Mouse (Mus musculus): ENCODE results near the gene Dync1i1. TPM values are rescaled to one million over a fixed set of nuclear protein-coding genes. Genes with fewer than 3 reads are reported as not detected.

The Dync1i1 gene
- total and polyA plus RNA-seq, 3 experiments = 0.41 to 0.43 (median 0.42) TPM

DNA sequence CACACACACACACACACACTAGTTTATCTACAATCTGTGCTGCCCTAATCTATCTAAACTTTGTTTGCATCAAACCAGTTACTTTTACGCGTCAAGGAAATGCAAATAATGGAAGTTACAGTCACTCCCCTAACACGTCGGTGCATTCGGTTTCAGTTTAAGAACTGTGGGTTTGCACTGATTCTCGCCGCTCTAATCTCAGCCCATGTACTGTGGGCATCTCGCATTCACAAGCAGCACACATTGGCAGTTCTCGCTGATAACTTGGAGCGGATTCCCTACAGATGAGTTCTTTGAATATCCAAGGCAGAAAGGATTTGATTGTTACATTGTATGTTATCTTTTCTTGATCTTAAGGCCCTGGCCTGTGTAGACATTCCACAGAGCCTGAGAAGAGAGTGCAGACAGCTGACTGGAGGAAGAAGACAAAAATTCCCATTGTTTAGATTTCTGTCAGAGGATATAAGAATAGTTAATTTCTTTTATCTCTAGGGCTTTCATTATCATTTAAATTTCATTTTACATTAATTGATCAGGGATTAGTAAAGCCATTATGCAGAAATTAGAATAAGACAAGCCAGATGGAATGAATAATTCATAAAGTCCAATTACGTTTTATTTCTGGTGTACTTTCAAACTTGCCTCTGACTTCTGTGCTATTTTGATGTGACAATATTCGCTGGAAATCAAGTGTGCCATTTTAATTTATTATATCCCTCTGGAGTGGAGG, 279.5 kb downstream of the Dync1i1 start:
- Histone ChIP-seq H3K4me1 (ENCODE audit: control insufficient read depth, insufficient read depth, low read length) (peaks cover 1% of the 10 kb centered on the region; the same call in 1 of the 2 replicates), H3K79me2 (replicated peaks; ENCODE audit: control insufficient read depth, insufficient read depth, low read length) (no peaks in the 10 kb centered on the region), H3K4me3 (peak overlapping the region; percentile 77), H3K36me3 (ENCODE audit: control insufficient read depth, insufficient read depth, low read length) (no peaks in the 10 kb centered on the region), H3K27me3 (ENCODE audit: control insufficient read depth, insufficient read depth, low read length) (peaks cover 1% of the 10 kb centered on the region; the same call in 1 of the 2 replicates), H3K27ac (no peak overlapping the region), H3K9ac (ENCODE audit: low read depth, low read length) (0 out of 2 replicates have a peak overlapping the region, but pooled peaks have one; percentile 38)
- no peak for DNase-seq
- intact Hi-C loops (cut with DNase I) = loop anchor here (1.0 kb wide), 2 partner anchors 880 to 910 kb away; no protein-coding TSS in a partner anchor
- TF ChIP-seq POLR2A (IDR thresholded peaks at IDR 0.05; ENCODE audit: insufficient read depth, low read depth, low read length) (no peak), CTCF (IDR thresholded peaks at IDR 0.05) (no peak), EP300 (IDR thresholded peaks at IDR 0.05; ENCODE audit: insufficient read depth, low read depth, low read length) (no peak)
- WGBS = 48% methylated on average over 12 of the region's 12 CpGs

DNA sequence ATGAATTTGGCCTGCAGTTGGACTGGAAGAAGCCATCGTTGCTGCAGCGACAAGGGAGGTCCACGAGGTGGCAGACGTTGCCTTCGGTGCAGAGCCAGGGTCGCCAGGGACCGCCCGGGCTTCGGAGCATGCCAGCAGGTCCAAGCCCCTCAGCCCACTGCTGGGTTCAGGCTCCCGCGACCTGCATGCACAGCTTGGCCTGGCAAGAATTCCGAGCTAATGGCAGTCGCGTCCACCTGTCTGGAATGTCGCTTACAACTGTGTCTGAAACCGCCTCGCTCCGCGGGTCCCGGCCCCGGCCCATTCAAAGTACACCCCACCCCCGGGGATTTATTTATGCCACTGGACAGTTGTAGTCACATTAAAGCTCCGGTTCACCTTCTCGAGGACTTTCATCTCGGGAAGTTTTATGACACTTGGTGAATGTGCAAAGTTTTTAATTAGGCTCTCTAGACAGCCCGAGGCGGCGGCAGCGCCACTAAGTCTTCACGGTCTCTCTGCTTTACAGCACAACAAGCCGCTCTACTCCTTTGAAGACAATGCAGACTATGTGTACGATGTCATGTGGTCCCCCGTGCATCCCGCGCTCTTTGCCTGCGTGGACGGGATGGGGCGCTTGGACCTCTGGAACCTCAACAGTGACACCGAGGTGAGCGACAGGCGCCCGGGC, 280.5 kb downstream of the Dync1i1 start:
- peak; percentile 71 to 78 for DNase-seq
- Histone ChIP-seq H3K9ac (ENCODE audit: low read depth, low read length) (peak overlapping the region; percentile 59), H3K36me3 (ENCODE audit: control insufficient read depth, insufficient read depth, low read length) (no peaks in the 10 kb centered on the region), H3K27me3 (ENCODE audit: control insufficient read depth, insufficient read depth, low read length) (peaks cover 1% of the 10 kb centered on the region; the same call in 1 of the 2 replicates), H3K4me1 (ENCODE audit: control insufficient read depth, insufficient read depth, low read length) (peaks cover 1% of the 10 kb centered on the region; the same call in 1 of the 2 replicates), H3K4me3 (peak overlapping the region; percentile 77), H3K27ac (no peak overlapping the region), H3K79me2 (replicated peaks; ENCODE audit: control insufficient read depth, insufficient read depth, low read length) (no peaks in the 10 kb centered on the region)
- TF ChIP-seq EP300 (IDR thresholded peaks at IDR 0.05; ENCODE audit: insufficient read depth, low read depth, low read length) = peak; percentile 71; the same call in 1 of the 2 replicates
- TF ChIP-seq CTCF (IDR thresholded peaks at IDR 0.05) = peak; percentile 97; the same call in 1 of the 2 replicates
- no peak for TF ChIP-seq POLR2A (IDR thresholded peaks at IDR 0.05; ENCODE audit: insufficient read depth, low read depth, low read length)
- intact Hi-C loops (cut with DNase I) = loop anchor here (1.0 kb wide), 2 partner anchors 879 to 909 kb away; no protein-coding TSS in a partner anchor
- 5% methylated on average over 42 of the region's 42 CpGs for WGBS

DNA sequence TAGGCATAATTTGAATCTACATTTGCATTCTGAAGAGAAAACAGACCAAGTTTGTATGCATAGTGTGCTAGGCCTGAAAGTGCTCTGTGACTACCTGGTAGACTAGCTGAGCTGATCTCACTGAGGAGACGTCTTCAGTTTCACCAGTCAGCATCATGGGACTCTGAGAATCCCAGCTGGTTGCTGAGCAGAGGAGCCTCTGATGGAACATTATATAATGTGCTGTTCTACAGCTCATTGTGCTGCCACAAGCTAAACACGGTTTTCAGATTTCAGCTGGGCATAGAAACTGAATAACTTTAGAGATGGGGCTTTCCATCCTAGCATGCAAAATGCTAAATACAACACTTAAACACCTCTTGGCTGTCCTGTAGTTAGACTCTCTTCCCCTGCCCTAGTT, 285.9 kb downstream of the Dync1i1 start:
- H3K27me3 ChIP-seq (ENCODE audit: control insufficient read depth, insufficient read depth, low read length) = peaks cover under 1% of the 10 kb centered on the region; the same call in 1 of the 2 replicates
- no peak overlapping the region for H3K9ac ChIP-seq (ENCODE audit: low read depth, low read length)
- H3K4me3 ChIP-seq = no peak overlapping the region
- intact Hi-C loops (cut with DNase I) = no loop called here
- H3K79me2 ChIP-seq (replicated peaks; ENCODE audit: control insufficient read depth, insufficient read depth, low read length) = no peaks in the 10 kb centered on the region
- H3K4me1 ChIP-seq (ENCODE audit: control insufficient read depth, insufficient read depth, low read length) = no peaks in the 10 kb centered on the region
- 75% methylated on average over 2 of the region's 2 CpGs for WGBS
- TF ChIP-seq CTCF (IDR thresholded peaks at IDR 0.05) (no peak), EP300 (IDR thresholded peaks at IDR 0.05; ENCODE audit: insufficient read depth, low read depth, low read length) (no peak), POLR2A (IDR thresholded peaks at IDR 0.05; ENCODE audit: insufficient read depth, low read depth, low read length) (no peak)
- no peak overlapping the region for H3K27ac ChIP-seq
- no peak for DNase-seq
- no peaks in the 10 kb centered on the region for H3K36me3 ChIP-seq (ENCODE audit: control insufficient read depth, insufficient read depth, low read length)

DNA sequence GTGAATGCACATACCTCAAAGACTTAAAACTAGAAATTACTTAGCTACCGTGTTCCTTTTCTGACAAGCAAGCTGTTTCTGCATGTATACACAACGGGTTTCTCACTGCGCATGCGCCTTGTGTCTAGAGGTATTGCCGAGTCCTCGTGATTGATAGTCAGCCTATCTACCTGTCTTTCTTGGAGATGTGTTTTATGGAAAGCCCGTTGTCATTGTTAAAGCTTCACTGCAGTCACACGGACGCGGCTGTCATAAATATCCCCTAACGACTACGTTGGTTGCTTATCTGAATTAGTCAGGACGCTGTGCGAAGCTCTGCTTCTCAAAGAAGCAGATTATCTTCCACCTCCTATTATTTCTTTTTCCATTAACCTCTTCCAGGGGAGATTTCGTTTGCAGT, 290.2 kb downstream of the Dync1i1 start:
- 32% methylated on average over 15 of the region's 15 CpGs for WGBS

DNA sequence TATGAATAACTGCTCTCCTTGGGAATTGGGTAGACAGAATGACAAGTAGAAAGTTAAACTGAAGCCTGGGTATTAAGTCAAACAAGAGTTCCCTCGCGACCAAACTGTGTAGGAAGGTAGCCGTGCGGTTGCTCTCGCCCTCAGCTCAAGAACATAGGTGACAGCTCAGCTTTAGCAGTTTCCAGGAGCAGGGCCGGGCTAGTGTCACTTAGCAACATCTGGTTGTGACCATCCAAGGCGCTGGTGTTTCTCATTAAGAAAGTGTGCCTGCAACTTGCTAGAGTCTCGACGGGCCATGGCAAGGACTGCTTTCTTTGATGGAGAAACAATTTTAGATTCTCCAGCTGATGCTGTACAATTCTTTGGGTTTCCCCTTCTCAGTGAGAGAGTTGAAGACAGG, 291.5 kb downstream of the Dync1i1 start:
- TF ChIP-seq EP300 (IDR thresholded peaks at IDR 0.05; ENCODE audit: insufficient read depth, low read depth, low read length) = no peak
- no peak for TF ChIP-seq CTCF (IDR thresholded peaks at IDR 0.05)
- TF ChIP-seq POLR2A (IDR thresholded peaks at IDR 0.05; ENCODE audit: insufficient read depth, low read depth, low read length) = no peak
- no peak for DNase-seq
- Histone ChIP-seq H3K36me3 (ENCODE audit: control insufficient read depth, insufficient read depth, low read length) (no peaks in the 10 kb centered on the region), H3K9ac (ENCODE audit: low read depth, low read length) (no peak overlapping the region), H3K4me1 (ENCODE audit: control insufficient read depth, insufficient read depth, low read length) (no peaks in the 10 kb centered on the region), H3K27me3 (ENCODE audit: control insufficient read depth, insufficient read depth, low read length) (0 out of 2 replicates have a peak, but pooled peaks cover 2% of the 10 kb centered on the region), H3K27ac (no peak overlapping the region), H3K4me3 (no peak overlapping the region), H3K79me2 (replicated peaks; ENCODE audit: control insufficient read depth, insufficient read depth, low read length) (no peaks in the 10 kb centered on the region)
- 72% methylated on average over 9 of the region's 9 CpGs for WGBS
- intact Hi-C loops (cut with DNase I) = no loop called here

More for the DNA sequence above, 290.2 kb downstream of the Dync1i1 start:
- Histone ChIP-seq H3K4me3 (no peak overlapping the region), H3K4me1 (ENCODE audit: control insufficient read depth, insufficient read depth, low read length) (no peaks in the 10 kb centered on the region), H3K27me3 (ENCODE audit: control insufficient read depth, insufficient read depth, low read length) (0 out of 2 replicates have a peak, but pooled peaks cover 2% of the 10 kb centered on the region), H3K9ac (ENCODE audit: low read depth, low read length) (no peak overlapping the region), H3K36me3 (ENCODE audit: control insufficient read depth, insufficient read depth, low read length) (no peaks in the 10 kb centered on the region), H3K27ac (no peak overlapping the region), H3K79me2 (replicated peaks; ENCODE audit: control insufficient read depth, insufficient read depth, low read length) (no peaks in the 10 kb centered on the region)
- no peak for DNase-seq
- TF ChIP-seq CTCF (IDR thresholded peaks at IDR 0.05) (no peak), POLR2A (IDR thresholded peaks at IDR 0.05; ENCODE audit: insufficient read depth, low read depth, low read length) (no peak)
- intact Hi-C loops (cut with DNase I) = no loop called here
